Mouse (Mus musculus): ENCODE results near the gene Dennd2c. TPM values are rescaled to one million over a fixed set of nuclear protein-coding genes. Genes with fewer than 3 reads are reported as not detected.
"Not testable (repeated sequence)": the region's sequence is repeated elsewhere in the genome, so short reads cannot be mapped to it uniquely, and the experiment has no call there.

Dennd2c gene
- total RNA-seq, 2 experiments from 2014 or later = 2.0 to 3.4 TPM

- not testable (repeated sequence) for DNase-seq
These were observed 113.0 kb downstream of the Dennd2c start for GRCm38 (mm10) chr3:103215399-103215798.

Other genes with a start within 250 kb of the Dennd2c start
- gene Sycp1, start 166.5 kb upstream of the Dennd2c start, total RNA-seq (2021) = not detected
- under 1 TPM; 0.36 to 0.45 TPM for gene Nr1h5, start 138.5 kb upstream of the Dennd2c start, total RNA-seq (2021)
- gene Sike1, start 106.9 kb upstream of the Dennd2c start, total RNA-seq (2021) = 10 to 100 TPM; 66.9 to 90.1 TPM
- gene Csde1, start 82.2 kb upstream of the Dennd2c start, total RNA-seq (2021) = 100 to 1,000 TPM; 307 to 342 TPM
- 10 to 100 TPM; 83.3 to 99.7 TPM for gene Nras, start 44.3 kb upstream of the Dennd2c start, total RNA-seq (2021)
- 10 to 100 TPM in 1 of 2 experiments, 1 to 10 TPM in 1; 8.3 to 19.9 TPM for gene Ampd1, start 28.6 kb upstream of the Dennd2c start, total RNA-seq (2021)
- gene Bcas2, start 69.1 kb downstream of the Dennd2c start, total RNA-seq (2021) = 10 to 100 TPM; 51.7 to 59.0 TPM
- 10 to 100 TPM; 26.8 to 32.8 TPM for gene Trim33, start 176.7 kb downstream of the Dennd2c start, total RNA-seq (2021)